Mouse (Mus musculus) midbrain, embryonic 12.5 days (tissue): ENCODE measurements around the gene Olfr314. TPM values are rescaled to one million over a fixed set of nuclear protein-coding genes. Genes with fewer than 3 reads are reported as not detected.
"Not testable (repeated sequence)": the region's sequence is repeated elsewhere in the genome, so short reads cannot be mapped to it uniquely, and the experiment has no call there.

Experiments
- ATAC-seq: fragments of 200-750 bp; cut with Nextera tagmentation; 2 replicates; pipeline ENCODE4 v1.8.0; 2017; ENCODE audit warnings: low read depth, moderate TSS enrichment, moderate library complexity; ENCODE audit not compliant: low FRiP score
- H3K27ac ChIP-seq: fragments of 300-500 bp; sonication (generic); replicated peaks from 2 replicates; pipeline ENCODE4 v1.5.1; 2016; ENCODE audit warnings: mild to moderate bottlenecking
- H3K27me3 ChIP-seq: fragments of 300-500 bp; sonication (generic); 2 replicates; pipeline ENCODE4 v1.6.1; 2016; ENCODE audit warnings: mild to moderate bottlenecking
- H3K36me3 ChIP-seq: fragments of 300-500 bp; sonication (generic); 2 replicates; pipeline ENCODE4 v1.6.1; 2016
- H3K4me1 ChIP-seq: fragments of 300-500 bp; sonication (generic); 2 replicates; pipeline ENCODE4 v1.6.1; 2016
- H3K4me2 ChIP-seq: fragments of 300-500 bp; sonication (generic); replicated peaks from 2 replicates; pipeline ENCODE4 v1.6.1; 2016; ENCODE audit warnings: mild to moderate bottlenecking, moderate library complexity
- H3K4me3 ChIP-seq: fragments of 300-500 bp; sonication (generic); 2 replicates; pipeline ENCODE4 v1.5.1; 2016; ENCODE audit warnings: mild to moderate bottlenecking
- H3K9ac ChIP-seq: fragments of 300-500 bp; sonication (generic); replicated peaks from 2 replicates; pipeline ENCODE4 v1.6.1; 2016; ENCODE audit warnings: mild to moderate bottlenecking, moderate library complexity
- H3K9me3 ChIP-seq: fragments of 300-500 bp; sonication (generic); 2 replicates; pipeline ENCODE4 v1.6.1; 2016; ENCODE audit warnings: mild to moderate bottlenecking
- WGBS: fragments of 180-500 bp; shearing (Covaris S2); methylation state at CpG from one replicate; pipeline ENCODE4 v1.1.7; 2016; 5-methylcytosine and 5-hydroxymethylcytosine counted together
- polyA plus RNA-seq: library from polyadenylated mRNA; unstranded; fragments of >200 nt; fragmentation: Nextera tagmentation; extraction: Ambion mirVana; gene quantifications from 2 replicates; pipeline ENCODE4 v1.2.1, GENCODE M21; 2016

Gene Olfr314
- polyA plus RNA-seq, 1 experiment from 2014 or later, result not detected

GRCm38 (mm10) chr11:58795856-58796255 is 13.1 kb downstream of the Olfr314 start:
- WGBS, result 96% methylated on average over 2 of the region's 2 CpGs
- Histone ChIP-seq H3K4me1 (no peaks in the 10 kb centered on the region), H3K27ac (no peak overlapping the region), H3K27me3 (no peaks in the 10 kb centered on the region), H3K9me3 (no peaks in the 10 kb centered on the region), H3K36me3 (no peaks in the 10 kb centered on the region), H3K9ac (no peak overlapping the region), H3K4me2 (no peak overlapping the region), H3K4me3 (no peak overlapping the region)
- ATAC-seq, result no peak

GRCm38 (mm10) chr11:58796850-58797249 is 14.1 kb downstream of the Olfr314 start:
- Histone ChIP-seq H3K36me3 (no peaks in the 10 kb centered on the region), H3K4me1 (peaks cover 5% of the 10 kb centered on the region), H3K4me2 (no peak overlapping the region), H3K27me3 (no peaks in the 10 kb centered on the region), H3K4me3 (no peak overlapping the region), H3K9me3 (no peaks in the 10 kb centered on the region), H3K27ac (no peak overlapping the region), H3K9ac (no peak overlapping the region)
- no peak for ATAC-seq
- 79% methylated on average over 7 of the region's 7 CpGs for WGBS

GRCm38 (mm10) chr11:58799747-58800146 is 17.0 kb downstream of the Olfr314 start:
- H3K27me3 ChIP-seq, result no peaks in the 10 kb centered on the region
- H3K9ac ChIP-seq, result no peak overlapping the region
- peaks cover 11% of the 10 kb centered on the region for H3K4me1 ChIP-seq
- H3K9me3 ChIP-seq, result no peaks in the 10 kb centered on the region
- no peak overlapping the region for H3K4me2 ChIP-seq
- 86% methylated on average over 5 of the region's 5 CpGs for WGBS
- no peak overlapping the region for H3K4me3 ChIP-seq
- no peak overlapping the region for H3K27ac ChIP-seq
- ATAC-seq, result no peak
- no peaks in the 10 kb centered on the region for H3K36me3 ChIP-seq

DNA sequence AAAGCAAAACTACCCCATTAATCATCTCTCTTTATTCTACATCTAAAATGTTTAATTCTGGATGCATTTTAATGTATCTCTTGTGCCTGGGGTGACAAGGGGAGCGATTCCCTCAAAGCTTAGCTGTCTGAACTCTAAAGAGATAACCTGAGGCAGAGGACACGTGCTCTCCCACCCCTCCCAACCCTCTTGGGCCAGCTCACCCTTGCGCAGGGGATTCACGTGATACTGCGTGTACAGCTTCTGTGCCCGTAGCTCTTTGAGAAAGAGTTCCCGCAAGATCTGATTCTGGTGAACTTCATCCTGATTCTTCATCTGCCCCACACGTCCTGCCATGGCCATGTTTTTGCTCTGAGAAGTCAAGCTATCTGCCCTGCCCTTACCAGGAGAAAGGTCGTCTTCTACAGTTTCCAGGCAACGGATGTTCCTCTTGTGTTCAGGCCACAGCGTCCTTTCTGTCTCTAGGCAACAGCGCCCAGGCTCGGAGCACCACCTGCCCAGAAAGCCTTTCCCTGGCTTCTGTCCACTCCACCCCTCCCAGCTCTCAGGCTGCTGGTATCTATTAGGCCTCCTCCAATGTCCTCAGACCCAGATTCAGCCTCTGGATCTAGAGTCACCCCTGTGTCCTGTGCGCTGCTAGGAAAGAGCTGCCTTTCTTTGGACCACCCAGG is 18.9 kb downstream of the Olfr314 start, which contains the start of gene Fam183b:
Fam183b (minus strand) TSS at position 403 of the 671 bp plus-strand sequence.
- 31% methylated on average over 14 of the region's 14 CpGs for WGBS
- Histone ChIP-seq H3K9ac (no peak within 1 kb of the TSS), H3K36me3 (no peaks in the 10 kb centered on the region), H3K4me3 (peak within 1 kb of the TSS; percentile 17), H3K4me1 (peaks cover 11% of the 10 kb centered on the region), H3K9me3 (no peaks in the 10 kb centered on the region), H3K27ac (peak within 1 kb of the TSS; percentile 10; the same call in 1 of the 2 replicates), H3K27me3 (no peaks in the 10 kb centered on the region), H3K4me2 (peak within 1 kb of the TSS; percentile 38)
- peak; percentile 68 for ATAC-seq

GRCm38 (mm10) chr11:58803871-58804270 is 21.1 kb downstream of the Olfr314 start:
- H3K36me3 ChIP-seq, result no peaks in the 10 kb centered on the region
- H3K27me3 ChIP-seq, result no peaks in the 10 kb centered on the region
- ATAC-seq, result no peak
- no peaks in the 10 kb centered on the region for H3K9me3 ChIP-seq
- peaks cover 11% of the 10 kb centered on the region for H3K4me1 ChIP-seq
- no peak overlapping the region for H3K4me2 ChIP-seq
- H3K27ac ChIP-seq, result no peak overlapping the region
- H3K4me3 ChIP-seq, result no peak overlapping the region
- no peak overlapping the region for H3K9ac ChIP-seq
- WGBS, result 82% methylated on average over 4 of the region's 4 CpGs

GRCm38 (mm10) chr11:58804393-58804792 is 21.6 kb downstream of the Olfr314 start:
- no peak for ATAC-seq
- Histone ChIP-seq H3K27me3 (no peaks in the 10 kb centered on the region), H3K4me3 (no peak overlapping the region), H3K9me3 (no peaks in the 10 kb centered on the region), H3K4me1 (peaks cover 11% of the 10 kb centered on the region), H3K9ac (no peak overlapping the region), H3K36me3 (no peaks in the 10 kb centered on the region), H3K27ac (no peak overlapping the region), H3K4me2 (no peak overlapping the region)
- WGBS, result 89% methylated on average over 2 of the region's 2 CpGs

- no peak overlapping the region for H3K4me2 ChIP-seq
- no peaks in the 10 kb centered on the region for H3K4me1 ChIP-seq
- H3K9ac ChIP-seq, result no peak overlapping the region
- no peaks in the 10 kb centered on the region for H3K9me3 ChIP-seq
- no peak for ATAC-seq
- H3K4me3 ChIP-seq, result no peak overlapping the region
- WGBS, result 0% methylated on average over 1 of the region's 1 CpGs
- no peaks in the 10 kb centered on the region for H3K36me3 ChIP-seq
- no peaks in the 10 kb centered on the region for H3K27me3 ChIP-seq
- H3K27ac ChIP-seq, result no peak overlapping the region
Measured at GRCm38 (mm10) chr11:58812001-58812400, 29.2 kb downstream of the Olfr314 start.

DNA sequence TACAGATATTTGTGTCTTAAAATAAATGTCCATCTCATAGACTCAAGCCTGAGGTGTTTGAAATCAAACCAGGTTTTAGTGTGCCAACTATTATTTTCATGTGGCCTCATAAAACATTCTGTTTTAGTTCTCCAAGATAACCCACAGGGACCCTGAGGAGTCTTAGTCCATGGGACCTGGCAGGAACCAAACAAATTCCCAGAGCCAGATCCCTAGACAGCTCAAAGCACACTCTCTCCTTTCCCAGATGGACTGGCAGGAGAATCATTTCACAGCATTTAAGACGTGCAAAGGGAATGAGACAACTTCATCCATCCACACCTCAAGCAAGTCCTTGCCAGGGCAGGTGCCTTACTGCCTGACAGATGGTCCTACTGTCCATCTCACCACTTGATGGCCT is 31.9 kb downstream of the Olfr314 start, which contains the start of gene Olfr313:
Olfr313 (plus strand) TSS at position 301 of the 400 bp plus-strand sequence.
- not testable (repeated sequence) for ATAC-seq
- WGBS, result 59% methylated on average over 1 of the region's 1 CpGs

GRCm38 (mm10) chr11:58815676-58816075 is 32.9 kb downstream of the Olfr314 start:
- Histone ChIP-seq H3K4me3 (no peak overlapping the region), H3K4me1 (no peaks in the 10 kb centered on the region), H3K4me2 (no peak overlapping the region), H3K36me3 (no peaks in the 10 kb centered on the region), H3K27ac (no peak overlapping the region), H3K9ac (no peak overlapping the region), H3K27me3 (no peaks in the 10 kb centered on the region), H3K9me3 (no peaks in the 10 kb centered on the region)
- no peak for ATAC-seq
- WGBS, result 86% methylated on average over 1 of the region's 1 CpGs

More for the DNA sequence above, 31.9 kb downstream of the Olfr314 start, which contains the start of gene Olfr313:
- not testable (repeated sequence) for H3K4me2 ChIP-seq, H3K9ac ChIP-seq, H3K36me3 ChIP-seq, H3K9me3 ChIP-seq, H3K4me3 ChIP-seq, H3K27me3 ChIP-seq, H3K4me1 ChIP-seq, H3K27ac ChIP-seq

DNA sequence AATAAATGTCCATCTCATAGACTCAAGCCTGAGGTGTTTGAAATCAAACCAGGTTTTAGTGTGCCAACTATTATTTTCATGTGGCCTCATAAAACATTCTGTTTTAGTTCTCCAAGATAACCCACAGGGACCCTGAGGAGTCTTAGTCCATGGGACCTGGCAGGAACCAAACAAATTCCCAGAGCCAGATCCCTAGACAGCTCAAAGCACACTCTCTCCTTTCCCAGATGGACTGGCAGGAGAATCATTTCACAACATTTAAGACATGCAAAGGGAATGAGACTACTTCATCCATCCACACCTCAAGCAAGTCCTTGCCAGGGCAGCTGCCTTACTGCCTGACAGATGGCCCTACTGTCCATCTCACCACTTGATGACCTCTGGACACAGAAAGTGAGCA is 46.2 kb downstream of the Olfr314 start, which contains the start of gene Olfr312:
Olfr312 (plus strand) TSS at position 301 of the 400 bp plus-strand sequence.
- not testable (repeated sequence) for H3K4me2 ChIP-seq, ATAC-seq, H3K9ac ChIP-seq, H3K36me3 ChIP-seq, H3K27me3 ChIP-seq, H3K4me1 ChIP-seq, H3K27ac ChIP-seq, H3K9me3 ChIP-seq, H3K4me3 ChIP-seq

- WGBS, result 78% methylated on average over 3 of the region's 3 CpGs
Measured at GRCm38 (mm10) chr11:58829764-58830163, 47.0 kb downstream of the Olfr314 start.

DNA sequence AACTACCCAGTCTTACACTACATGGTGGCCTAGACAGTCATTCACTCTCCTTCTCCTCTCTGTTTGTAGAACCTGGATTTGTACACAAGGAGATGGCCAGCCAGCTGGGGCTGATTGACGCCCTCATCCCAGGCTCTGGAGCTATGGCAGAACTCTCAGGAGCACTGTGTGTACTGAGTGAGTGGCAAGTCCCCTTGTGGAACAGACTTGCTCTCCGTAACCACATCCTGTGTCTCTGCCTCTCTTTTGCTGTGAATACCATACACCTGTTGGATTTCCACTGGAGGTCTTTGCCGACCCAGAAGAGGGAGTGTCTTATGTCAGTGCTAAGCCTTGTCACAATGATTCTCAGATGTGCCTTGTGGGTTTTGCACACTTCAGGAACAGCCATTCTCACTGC is 49.8 kb downstream of the Olfr314 start:
- H3K4me3 ChIP-seq, ATAC-seq, H3K27ac ChIP-seq, H3K27me3 ChIP-seq, H3K9me3 ChIP-seq, H3K4me2 ChIP-seq, H3K36me3 ChIP-seq, H3K4me1 ChIP-seq, H3K9ac ChIP-seq: not testable (repeated sequence)
- 85% methylated on average over 3 of the region's 3 CpGs for WGBS

More at GRCm38 (mm10) chr11:58829764-58830163, 47.0 kb downstream of the Olfr314 start:
- Histone ChIP-seq H3K36me3 (no peaks in the 10 kb centered on the region), H3K27ac (no peak overlapping the region), H3K27me3 (no peaks in the 10 kb centered on the region), H3K4me3 (no peak overlapping the region), H3K9me3 (no peaks in the 10 kb centered on the region), H3K9ac (no peak overlapping the region), H3K4me1 (no peaks in the 10 kb centered on the region), H3K4me2 (no peak overlapping the region)
- no peak for ATAC-seq
